Mouse (Mus musculus) olfactory bulb, adult 2 months (tissue): ENCODE data around the gene D430041D05Rik.

ENCODE experiments used
- CTCF ChIP-seq: fragments of 200-500 bp; IDR thresholded peaks from 2 replicates; pipeline ENCODE4 v1.5.1; 2012; ENCODE audit warnings: low read depth, mild to moderate bottlenecking, low read length, moderate library complexity; ENCODE audit not compliant: insufficient read depth
- POLR2A ChIP-seq: fragments of 200-500 bp; IDR thresholded peaks from 2 replicates; pipeline ENCODE4 v1.6.1; 2012; ENCODE audit warnings: mild to moderate bottlenecking, low read depth, low read length, moderate library complexity; ENCODE audit not compliant: insufficient read depth

DNA sequence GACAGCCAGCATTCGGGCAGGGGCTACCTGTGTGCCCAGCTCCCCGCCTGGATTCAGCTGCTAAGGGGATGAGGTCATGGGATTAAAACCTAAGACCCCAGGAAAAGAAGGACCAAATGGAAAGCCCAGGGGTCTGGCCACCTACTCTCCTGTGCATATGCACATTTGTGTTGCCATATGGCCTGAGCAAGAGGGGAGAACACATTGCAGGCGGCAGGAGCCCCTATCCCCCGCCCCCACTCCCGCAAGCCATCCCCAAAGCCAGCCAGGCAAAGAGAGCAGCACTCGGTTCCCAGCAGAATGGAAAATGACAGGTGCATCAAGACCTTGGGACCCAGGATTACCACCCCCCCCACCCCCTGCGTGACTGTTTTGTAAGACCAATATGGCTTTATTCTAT, 31.5 kb downstream of the D430041D05Rik start:
- TF ChIP-seq POLR2A = no peak
- TF ChIP-seq CTCF = no peak
